Mouse (Mus musculus): Measurements from ENCODE around the gene Svs1. TPM values are rescaled to one million over a fixed set of nuclear protein-coding genes. Genes with fewer than 3 reads are reported as not detected.

The Svs1 gene
- polyA plus RNA-seq, 1 experiment from 2014 or later = not detected

DNA sequence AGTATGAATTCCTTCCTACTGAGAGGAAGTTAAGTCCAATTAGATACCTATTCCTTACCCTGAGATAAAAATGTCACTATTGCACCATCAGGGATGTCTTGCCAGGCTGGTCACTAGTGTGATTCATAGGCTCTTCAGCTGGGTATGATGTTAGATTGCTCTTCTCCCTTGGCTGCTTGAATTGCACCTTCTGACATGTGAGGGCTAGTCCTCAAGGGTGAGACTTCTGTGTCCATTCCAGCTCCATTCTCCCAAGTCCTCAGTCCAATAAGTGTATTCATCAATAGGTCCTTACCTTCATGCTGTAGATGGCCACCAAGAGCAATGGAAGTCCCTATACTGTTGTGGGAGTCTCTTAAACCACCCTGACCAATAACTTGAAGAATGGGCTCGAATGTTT, 7.0 kb upstream of the Svs1 start:
- Histone ChIP-seq H3K4me3 (replicated peaks) (no peak overlapping the region), H3K4me1 (no peaks in the 10 kb centered on the region), H3K4me2 (no peak overlapping the region), H3K9me3 (no peaks in the 10 kb centered on the region), H3K9ac (no peak overlapping the region), H3K27me3 (replicated peaks) (no peaks in the 10 kb centered on the region), H3K27ac (no peak overlapping the region), H3K36me3 (no peaks in the 10 kb centered on the region)
- 48% methylated on average over 1 of the region's 1 CpGs for WGBS
- no peak for ATAC-seq (ENCODE audit: insufficient read depth, low FRiP score, low read depth)

DNA sequence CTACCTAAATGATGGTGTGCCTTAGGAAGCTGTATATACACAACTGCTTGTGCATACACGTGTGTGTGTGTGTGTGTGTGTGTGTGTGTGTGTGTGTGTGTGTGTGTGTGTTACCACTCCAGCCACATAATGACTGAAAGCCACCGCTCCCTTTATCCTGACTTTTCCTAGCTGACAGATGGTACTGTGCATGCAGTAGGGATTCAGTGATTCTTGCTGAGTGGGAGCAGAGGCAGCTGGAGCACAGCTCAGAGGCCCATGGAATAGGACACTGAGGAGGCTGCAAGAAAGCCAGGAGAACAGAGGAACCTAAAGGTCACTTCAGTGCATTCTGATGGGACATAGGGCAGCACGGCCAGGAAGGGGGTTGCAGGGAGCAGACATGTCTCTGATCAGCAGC, 4.4 kb upstream of the Svs1 start:
- no peak overlapping the region for H3K4me3 ChIP-seq (replicated peaks)
- no peaks in the 10 kb centered on the region for H3K36me3 ChIP-seq
- H3K9ac ChIP-seq = no peak overlapping the region
- no peak overlapping the region for H3K27ac ChIP-seq
- no peaks in the 10 kb centered on the region for H3K4me1 ChIP-seq
- no peaks in the 10 kb centered on the region for H3K9me3 ChIP-seq
- no peak for ATAC-seq (ENCODE audit: insufficient read depth, low FRiP score, low read depth)
- H3K4me2 ChIP-seq = no peak overlapping the region
- WGBS = 75% methylated on average over 3 of the region's 3 CpGs
- no peaks in the 10 kb centered on the region for H3K27me3 ChIP-seq (replicated peaks)

DNA sequence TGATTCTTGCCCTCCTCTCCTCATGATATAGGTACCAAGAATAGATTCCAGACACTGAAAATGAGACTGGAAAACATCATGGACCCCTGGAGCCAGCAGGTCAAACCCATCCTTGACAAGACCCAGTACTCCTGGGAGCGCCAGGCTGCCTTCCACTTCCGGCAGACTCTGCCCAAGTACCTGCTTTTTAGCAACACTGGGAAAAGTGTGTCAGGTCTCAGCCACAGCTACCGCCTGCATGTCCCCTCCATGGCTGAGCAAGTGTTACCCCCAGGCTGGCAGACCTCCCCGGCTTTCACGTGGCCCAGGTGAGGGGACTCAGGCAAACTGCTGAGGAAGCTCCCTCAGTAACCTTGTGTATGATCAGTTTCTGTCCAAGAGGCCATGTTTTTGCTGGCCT, 3.3 kb downstream of the Svs1 start:
- Histone ChIP-seq H3K9me3 (no peaks in the 10 kb centered on the region), H3K4me1 (no peaks in the 10 kb centered on the region), H3K27me3 (replicated peaks) (no peaks in the 10 kb centered on the region), H3K4me3 (replicated peaks) (no peak overlapping the region), H3K27ac (no peak overlapping the region), H3K36me3 (no peaks in the 10 kb centered on the region), H3K9ac (no peak overlapping the region), H3K4me2 (no peak overlapping the region)
- ATAC-seq (ENCODE audit: insufficient read depth, low FRiP score, low read depth) = no peak
- 90% methylated on average over 5 of the region's 5 CpGs for WGBS

DNA sequence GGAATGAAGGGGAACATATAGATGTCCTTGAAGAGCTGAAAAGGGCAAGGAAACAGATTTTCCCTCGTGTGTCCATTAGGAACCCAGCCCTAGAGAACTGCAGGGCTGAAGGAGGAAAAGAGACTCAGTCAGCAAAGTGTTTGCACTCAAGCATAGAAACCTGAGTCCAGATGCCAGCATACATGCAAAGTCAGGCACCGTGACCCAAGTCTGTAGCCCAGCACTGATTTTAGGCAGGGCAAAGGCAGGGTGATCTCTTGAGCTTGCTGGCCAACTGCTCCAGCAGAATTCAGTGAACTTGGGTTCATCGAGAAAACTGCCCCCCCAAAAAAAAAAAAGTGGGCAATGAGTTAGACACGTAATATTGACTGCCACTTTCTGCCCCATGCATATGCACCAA, 5.3 kb downstream of the Svs1 start:
- WGBS = 75% methylated on average over 4 of the region's 4 CpGs
- H3K4me1 ChIP-seq = no peaks in the 10 kb centered on the region
- H3K9me3 ChIP-seq = no peaks in the 10 kb centered on the region
- no peak overlapping the region for H3K9ac ChIP-seq
- no peak for ATAC-seq (ENCODE audit: insufficient read depth, low FRiP score, low read depth)
- no peak overlapping the region for H3K4me3 ChIP-seq (replicated peaks)
- H3K36me3 ChIP-seq = no peaks in the 10 kb centered on the region
- H3K27ac ChIP-seq = no peak overlapping the region
- no peak overlapping the region for H3K4me2 ChIP-seq
- no peaks in the 10 kb centered on the region for H3K27me3 ChIP-seq (replicated peaks)

DNA sequence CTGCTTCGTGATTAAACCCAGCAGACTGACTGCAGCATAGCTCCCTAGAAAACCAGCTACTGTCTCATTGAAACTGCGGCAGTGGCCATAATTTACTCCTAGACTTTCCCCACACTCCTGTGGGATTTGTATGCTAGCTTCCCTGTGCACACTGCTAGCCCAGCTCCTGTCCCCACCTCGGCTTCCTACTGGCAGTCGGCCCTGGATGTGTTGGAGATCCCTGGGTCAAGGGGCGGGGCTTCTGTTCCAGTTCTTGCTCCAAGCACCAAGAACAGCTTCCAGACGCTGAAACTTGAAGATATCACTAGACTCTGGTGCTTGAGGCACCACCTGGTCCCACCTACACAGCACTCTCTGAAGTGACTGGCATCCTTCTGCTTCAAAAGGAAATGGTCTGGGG, 11.5 kb downstream of the Svs1 start:
- H3K9me3 ChIP-seq = no peaks in the 10 kb centered on the region
- H3K4me3 ChIP-seq (replicated peaks) = no peak overlapping the region
- no peak overlapping the region for H3K27ac ChIP-seq
- no peaks in the 10 kb centered on the region for H3K27me3 ChIP-seq (replicated peaks)
- no peak overlapping the region for H3K9ac ChIP-seq
- 57% methylated on average over 6 of the region's 6 CpGs for WGBS
- H3K4me2 ChIP-seq = no peak overlapping the region
- H3K4me1 ChIP-seq = no peaks in the 10 kb centered on the region
- no peak for ATAC-seq (ENCODE audit: insufficient read depth, low FRiP score, low read depth)
- no peaks in the 10 kb centered on the region for H3K36me3 ChIP-seq

DNA sequence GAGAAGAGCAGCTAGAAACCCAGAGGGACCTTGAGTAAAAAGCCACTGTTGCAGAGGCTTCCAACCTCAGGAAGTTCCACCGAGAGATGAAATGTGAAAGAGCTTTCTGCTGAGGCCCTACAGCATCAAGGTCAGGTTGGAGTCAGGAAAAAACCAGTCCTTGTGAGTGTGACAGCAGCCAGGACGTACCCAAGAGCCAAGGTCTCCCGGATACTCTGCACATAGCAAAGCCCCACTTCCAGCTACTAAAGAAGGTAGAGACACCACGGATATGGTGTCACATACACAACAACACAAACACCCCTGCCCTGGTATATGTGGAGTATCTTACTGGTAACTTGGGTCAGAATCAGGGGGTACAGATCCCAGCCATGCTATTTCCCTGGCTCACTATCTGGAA, 12.1 kb downstream of the Svs1 start:
- no peaks in the 10 kb centered on the region for H3K4me1 ChIP-seq
- H3K9me3 ChIP-seq = no peaks in the 10 kb centered on the region
- no peak for ATAC-seq (ENCODE audit: insufficient read depth, low FRiP score, low read depth)
- no peak overlapping the region for H3K4me2 ChIP-seq
- no peak overlapping the region for H3K4me3 ChIP-seq (replicated peaks)
- H3K36me3 ChIP-seq = no peaks in the 10 kb centered on the region
- no peaks in the 10 kb centered on the region for H3K27me3 ChIP-seq (replicated peaks)
- 86% methylated on average over 4 of the region's 4 CpGs for WGBS
- H3K27ac ChIP-seq = no peak overlapping the region
- no peak overlapping the region for H3K9ac ChIP-seq

DNA sequence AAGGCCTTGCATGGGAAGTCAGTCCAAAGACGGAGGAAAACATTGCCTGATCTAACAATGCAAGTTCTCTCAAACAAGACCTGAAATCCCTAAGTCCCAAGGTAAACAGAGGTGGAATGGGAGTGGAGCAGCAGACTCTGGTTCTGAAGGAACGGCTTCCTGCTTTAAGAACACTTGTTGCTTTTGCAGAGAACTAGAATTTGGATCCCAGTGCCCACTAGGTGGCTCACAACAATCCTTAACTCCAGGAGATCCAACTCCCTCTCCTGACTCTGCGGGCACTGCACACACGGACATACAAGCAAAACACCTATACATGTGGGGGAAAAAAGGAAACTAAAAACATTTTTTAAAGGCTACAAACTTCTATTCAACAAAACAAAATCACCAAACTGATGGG, 16.7 kb downstream of the Svs1 start:
- Histone ChIP-seq H3K4me3 (replicated peaks) (no peak overlapping the region), H3K36me3 (no peaks in the 10 kb centered on the region), H3K4me2 (no peak overlapping the region), H3K9me3 (no peaks in the 10 kb centered on the region), H3K9ac (no peak overlapping the region), H3K27me3 (replicated peaks) (no peaks in the 10 kb centered on the region), H3K27ac (no peak overlapping the region), H3K4me1 (no peaks in the 10 kb centered on the region)
- no peak for ATAC-seq (ENCODE audit: insufficient read depth, low FRiP score, low read depth)
- WGBS = 32% methylated on average over 4 of the region's 4 CpGs

DNA sequence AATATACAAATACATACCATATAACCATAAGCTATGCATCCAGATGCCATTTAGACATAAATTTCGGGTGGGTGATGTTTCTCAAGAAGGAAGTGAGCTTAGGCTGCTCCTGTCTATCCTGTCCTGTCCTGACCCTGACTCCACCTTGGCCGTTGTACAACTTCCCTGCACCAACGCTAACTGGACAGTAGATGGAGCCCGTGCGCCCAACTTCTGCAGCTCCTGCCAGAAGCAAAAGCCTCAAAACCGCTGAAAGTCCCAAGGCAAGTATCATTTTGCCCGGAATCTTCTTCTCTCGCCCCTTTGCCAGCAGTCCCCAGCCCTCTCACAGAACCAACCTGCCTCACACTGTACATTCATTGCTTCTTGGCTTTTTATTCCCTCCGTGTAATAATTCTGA, 21.3 kb downstream of the Svs1 start:
- Histone ChIP-seq H3K4me1 (0 out of 2 replicates have a peak, but pooled peaks cover 5% of the 10 kb centered on the region), H3K4me2 (peak overlapping the region; percentile 64), H3K4me3 (replicated peaks) (peak overlapping the region; percentile 41), H3K9me3 (no peaks in the 10 kb centered on the region), H3K36me3 (no peaks in the 10 kb centered on the region), H3K9ac (no peak overlapping the region), H3K27ac (no peak overlapping the region), H3K27me3 (replicated peaks) (no peaks in the 10 kb centered on the region)
- ATAC-seq (ENCODE audit: insufficient read depth, low FRiP score, low read depth) = no peak
- 1% methylated on average over 9 of the region's 9 CpGs for WGBS

DNA sequence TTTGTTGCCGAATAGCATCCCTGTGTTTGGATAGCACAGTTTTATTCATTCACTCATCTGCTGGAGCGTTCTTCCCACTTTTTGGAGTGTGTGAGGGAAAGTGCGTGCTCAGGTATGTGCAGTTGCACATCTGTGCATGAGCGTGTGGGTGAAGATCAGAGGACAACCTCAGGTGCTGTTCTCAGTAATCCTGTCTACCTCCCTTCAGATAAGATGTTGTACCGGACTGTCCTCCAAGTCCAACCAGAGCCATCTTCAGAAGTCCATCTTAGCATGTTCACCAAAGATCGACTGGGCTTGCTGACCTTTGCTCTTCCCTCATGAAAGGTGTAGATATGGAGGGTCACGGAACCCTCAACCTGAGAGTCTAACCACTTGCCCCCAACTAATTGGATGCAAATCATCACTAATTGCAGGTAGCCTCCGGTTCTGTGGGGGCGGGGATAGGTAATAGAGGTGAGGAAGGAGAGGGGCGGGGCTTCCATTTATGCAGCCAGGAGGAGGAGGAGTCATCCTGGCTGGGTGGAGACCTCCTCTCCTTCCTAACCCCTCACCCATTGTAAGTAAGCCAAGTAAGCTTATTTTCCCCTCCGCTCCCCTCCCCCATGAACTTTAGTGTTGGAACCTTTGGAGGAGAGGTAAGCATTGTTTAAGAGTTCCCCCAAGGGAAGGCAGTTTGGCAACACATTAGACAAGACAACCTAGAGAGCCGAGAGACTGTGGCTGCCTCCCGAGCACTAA, 21.9 kb downstream of the Svs1 start:
- H3K36me3 ChIP-seq = no peaks in the 10 kb centered on the region
- 15% methylated on average over 13 of the region's 13 CpGs for WGBS
- H3K4me2 ChIP-seq = peak overlapping the region; percentile 64
- H3K27ac ChIP-seq = no peak overlapping the region
- H3K27me3 ChIP-seq (replicated peaks) = no peaks in the 10 kb centered on the region
- H3K4me3 ChIP-seq (replicated peaks) = peak overlapping the region; percentile 41
- H3K9ac ChIP-seq = no peak overlapping the region
- ATAC-seq (ENCODE audit: insufficient read depth, low FRiP score, low read depth) = peak; percentile 43; the same call in 1 of the 2 replicates
- H3K9me3 ChIP-seq = no peaks in the 10 kb centered on the region
- 0 out of 2 replicates have a peak, but pooled peaks cover 5% of the 10 kb centered on the region for H3K4me1 ChIP-seq

DNA sequence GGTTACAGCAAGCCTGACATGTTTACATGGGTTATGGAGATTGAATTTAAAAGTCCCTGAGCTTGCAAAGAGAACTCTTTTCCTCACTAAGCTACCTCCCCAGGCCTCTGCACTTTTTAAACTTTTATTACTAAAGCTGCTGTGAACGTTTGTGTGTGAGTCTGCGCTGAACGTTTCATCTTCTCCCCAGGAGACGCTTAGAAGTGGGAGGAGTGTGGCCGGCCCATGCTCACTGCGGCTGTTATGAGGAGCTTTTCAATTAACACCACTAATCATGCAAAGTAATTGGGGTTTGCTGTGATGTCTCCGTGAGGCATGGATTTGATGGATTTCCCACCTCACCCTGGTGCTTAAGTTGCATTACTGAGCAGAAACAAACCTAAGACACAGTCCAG, 22.5 kb downstream of the Svs1 start:
- Histone ChIP-seq H3K4me3 (replicated peaks) (0 out of 2 replicates have a peak overlapping the region, but pooled peaks have one; percentile 41), H3K36me3 (no peaks in the 10 kb centered on the region), H3K4me2 (peak overlapping the region; percentile 64), H3K9ac (no peak overlapping the region), H3K27me3 (replicated peaks) (no peaks in the 10 kb centered on the region), H3K27ac (no peak overlapping the region), H3K9me3 (no peaks in the 10 kb centered on the region), H3K4me1 (0 out of 2 replicates have a peak, but pooled peaks cover 5% of the 10 kb centered on the region)
- ATAC-seq (ENCODE audit: insufficient read depth, low FRiP score, low read depth) = no peak
- WGBS = 27% methylated on average over 7 of the region's 7 CpGs

DNA sequence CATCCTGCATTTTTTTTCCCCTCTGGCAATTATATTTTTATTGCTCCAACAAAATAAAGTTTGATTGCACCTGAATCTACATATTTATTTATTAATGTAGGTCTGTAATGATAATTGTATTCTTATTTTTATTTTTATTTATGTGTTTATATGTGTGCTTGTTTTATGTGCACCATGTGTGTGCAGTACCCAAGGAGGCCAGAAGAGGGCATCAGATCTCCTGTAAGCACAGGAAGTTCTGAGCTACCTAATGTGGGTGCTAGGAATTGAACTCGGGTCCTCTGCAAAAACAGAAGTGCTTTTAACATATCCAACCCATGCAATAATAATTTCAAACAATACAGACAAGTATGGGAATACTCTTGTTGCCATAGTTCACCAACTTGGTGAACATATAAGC, 23.0 kb downstream of the Svs1 start:
- 86% methylated on average over 1 of the region's 1 CpGs for WGBS
- ATAC-seq (ENCODE audit: insufficient read depth, low FRiP score, low read depth) = no peak
- Histone ChIP-seq H3K9ac (no peak overlapping the region), H3K36me3 (no peaks in the 10 kb centered on the region), H3K4me1 (0 out of 2 replicates have a peak, but pooled peaks cover 5% of the 10 kb centered on the region), H3K4me3 (replicated peaks) (no peak overlapping the region), H3K9me3 (no peaks in the 10 kb centered on the region), H3K4me2 (no peak overlapping the region), H3K27ac (no peak overlapping the region), H3K27me3 (replicated peaks) (no peaks in the 10 kb centered on the region)

DNA sequence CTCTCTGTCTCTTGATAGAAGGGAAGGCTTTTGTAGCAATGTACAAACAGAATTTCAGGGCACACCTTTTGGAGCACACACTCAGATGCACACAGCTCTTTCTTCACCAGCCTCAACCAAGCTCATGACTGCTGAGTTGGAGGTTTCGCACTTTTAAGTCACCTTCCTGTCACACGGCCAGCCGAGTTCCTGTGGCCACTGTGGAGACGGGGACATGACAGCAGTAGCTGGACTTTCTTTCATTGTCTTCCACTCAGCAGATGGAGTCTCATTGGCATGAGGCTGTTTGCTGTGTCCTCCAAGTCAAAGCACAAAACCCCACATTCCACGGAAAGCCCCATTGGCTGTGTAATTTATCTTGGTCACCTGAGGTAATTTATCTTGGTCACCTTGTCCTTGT, 24.5 kb downstream of the Svs1 start:
- no peak for ATAC-seq (ENCODE audit: insufficient read depth, low FRiP score, low read depth)

DNA sequence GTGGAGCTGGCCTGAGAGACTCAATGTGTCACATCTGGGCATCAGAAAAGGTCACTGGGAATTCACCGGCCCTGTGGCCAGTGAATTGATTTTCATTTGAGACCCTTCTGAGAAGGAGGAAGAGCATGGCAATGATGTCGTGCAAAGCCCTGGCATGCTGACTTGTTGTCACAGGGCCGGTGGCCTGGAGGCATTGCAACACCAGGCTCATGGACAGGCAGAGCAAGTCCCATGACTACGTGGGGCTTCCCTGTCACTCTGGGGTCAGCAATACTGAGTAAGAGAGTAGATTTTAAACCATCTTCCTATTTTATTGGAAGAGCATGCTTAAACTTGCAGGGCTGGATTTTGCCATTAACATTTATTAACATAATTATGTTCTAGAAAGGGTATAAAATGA, 26.4 kb downstream of the Svs1 start:
- H3K4me2 ChIP-seq = no peak overlapping the region

More for the DNA sequence above, 24.5 kb downstream of the Svs1 start:
- no peaks in the 10 kb centered on the region for H3K27me3 ChIP-seq (replicated peaks)
- 65% methylated on average over 5 of the region's 5 CpGs for WGBS
- no peaks in the 10 kb centered on the region for H3K9me3 ChIP-seq
- 0 out of 2 replicates have a peak, but pooled peaks cover 5% of the 10 kb centered on the region for H3K4me1 ChIP-seq
- no peak overlapping the region for H3K27ac ChIP-seq
- H3K36me3 ChIP-seq = no peaks in the 10 kb centered on the region
- no peak overlapping the region for H3K4me2 ChIP-seq
- no peak overlapping the region for H3K9ac ChIP-seq
- no peak overlapping the region for H3K4me3 ChIP-seq (replicated peaks)

More for the DNA sequence above, 26.4 kb downstream of the Svs1 start:
- WGBS = 73% methylated on average over 4 of the region's 4 CpGs
- no peak for ATAC-seq (ENCODE audit: insufficient read depth, low FRiP score, low read depth)
- H3K4me1 ChIP-seq = 0 out of 2 replicates have a peak, but pooled peaks cover 5% of the 10 kb centered on the region
- H3K4me3 ChIP-seq (replicated peaks) = no peak overlapping the region
- no peak overlapping the region for H3K9ac ChIP-seq
- H3K27ac ChIP-seq = no peak overlapping the region
- H3K27me3 ChIP-seq (replicated peaks) = no peaks in the 10 kb centered on the region
- no peaks in the 10 kb centered on the region for H3K9me3 ChIP-seq
- no peaks in the 10 kb centered on the region for H3K36me3 ChIP-seq
